Mouse (Mus musculus): Measurements from ENCODE around the gene Ms4a6b.
"Not testable (repeated sequence)": the region's sequence is repeated elsewhere in the genome, so short reads cannot be mapped to it uniquely, and the experiment has no call there.

Ms4a6b gene

DNA sequence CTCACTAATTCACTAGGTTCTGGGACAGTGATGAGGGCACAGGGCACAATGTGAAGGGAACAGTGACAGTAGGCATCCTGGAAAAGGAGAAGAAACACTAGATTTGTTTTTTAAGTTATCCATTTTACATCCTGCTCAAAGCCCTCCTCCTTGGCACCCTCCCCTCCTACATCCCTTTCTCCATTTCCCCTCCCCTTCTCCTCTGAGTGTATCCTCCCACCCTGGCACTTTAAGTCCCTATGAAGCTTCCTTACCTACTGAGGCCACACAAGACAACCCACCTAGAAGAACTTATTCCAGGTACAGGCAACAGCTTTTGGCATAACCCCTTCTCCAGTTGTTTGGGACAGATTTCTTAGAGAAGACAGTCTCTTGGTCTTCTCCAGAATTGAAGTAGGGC is at the start of gene Ms4a6b:
Gene Ms4a6b (plus strand): TSS at position 267 of the 400 bp plus-strand sequence.
- no peak for DNase-seq (ENCODE audit: low spot score)

DNA sequence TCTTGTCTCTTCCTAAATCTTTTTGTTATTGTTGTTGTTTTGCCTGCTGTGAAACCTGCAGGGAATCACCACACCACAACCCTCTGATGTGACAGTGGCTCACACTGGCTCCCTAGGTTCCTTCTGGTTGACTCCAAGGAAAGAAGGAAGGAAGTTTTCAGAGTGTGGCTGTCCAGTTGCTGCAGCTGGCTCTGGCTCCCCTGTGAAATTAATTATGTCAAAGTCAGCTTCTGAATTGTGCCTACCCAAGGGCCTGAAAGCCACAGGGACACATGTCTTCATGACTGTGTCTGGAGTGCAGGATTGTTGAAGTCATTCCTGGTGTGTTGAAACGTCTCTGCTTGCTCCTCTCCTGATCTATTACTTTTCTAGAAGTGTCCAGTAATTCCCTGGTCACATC is 48.0 kb upstream of the Ms4a6b start:
- DNase-seq (ENCODE audit: low spot score) = not testable (repeated sequence)

DNA sequence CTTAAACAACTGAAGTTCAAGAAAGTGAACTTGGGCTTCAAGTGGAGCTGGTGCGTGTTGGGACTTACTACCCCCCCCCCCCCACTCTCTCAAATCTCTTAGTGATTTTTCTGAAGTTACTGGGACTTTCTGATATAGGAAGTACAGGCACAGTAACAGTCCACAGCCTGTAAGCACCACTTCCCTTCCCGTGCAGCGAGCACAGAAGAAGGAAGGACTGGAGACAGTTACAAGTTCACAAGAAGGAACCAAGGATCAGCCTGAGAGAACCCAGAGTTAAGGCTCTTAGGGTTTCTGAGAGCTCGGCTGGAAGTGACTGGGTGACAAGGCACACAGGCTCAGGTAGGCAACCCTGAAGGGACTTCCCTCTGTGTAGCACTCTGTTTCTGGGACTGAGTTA is 47.1 kb upstream of the Ms4a6b start, which contains the start of gene Ms4a6c:
Gene Ms4a6c (plus strand): TSS at position 152 of the 400 bp plus-strand sequence.
- DNase-seq (ENCODE audit: low spot score) = not testable (repeated sequence)

DNA sequence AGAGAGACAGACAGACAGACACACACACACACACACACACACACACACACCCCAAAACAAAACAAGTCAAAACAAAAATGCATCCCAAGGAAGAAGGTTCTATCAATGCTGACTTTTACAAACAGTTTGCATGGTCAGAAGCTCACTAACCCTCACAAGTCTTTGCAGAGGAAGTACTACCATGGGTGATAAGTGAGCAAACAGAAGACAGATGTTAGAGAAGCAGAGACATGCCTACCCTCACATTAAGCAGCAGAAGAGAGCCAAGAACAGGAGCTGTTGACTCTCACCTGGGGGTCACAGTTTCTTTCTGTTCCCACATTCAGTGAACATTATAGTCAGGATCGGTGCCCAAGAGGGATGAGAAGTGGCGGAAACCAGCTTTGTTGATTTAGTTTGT is 36.6 kb upstream of the Ms4a6b start:
- no peak for DNase-seq (ENCODE audit: low spot score)

DNA sequence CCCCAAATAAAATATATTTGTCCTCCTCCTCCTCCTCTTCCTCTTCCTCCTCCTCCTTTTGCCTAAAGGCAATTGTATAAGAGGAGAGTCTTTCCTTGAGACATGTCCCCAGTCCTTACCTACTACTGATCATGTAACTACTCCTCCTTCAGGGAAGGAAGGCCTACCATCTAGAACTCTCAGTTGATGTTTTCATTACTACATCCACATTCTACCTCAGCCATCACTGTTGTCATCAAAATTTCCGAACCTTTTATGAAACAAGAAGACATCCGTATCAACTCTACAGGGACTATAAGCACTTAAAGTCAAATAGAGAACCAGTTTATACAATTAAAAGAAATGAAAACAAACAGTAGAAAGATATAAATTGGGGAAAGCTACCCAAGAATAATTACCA is 33.6 kb upstream of the Ms4a6b start:
- no peak for DNase-seq (ENCODE audit: low spot score)

DNA sequence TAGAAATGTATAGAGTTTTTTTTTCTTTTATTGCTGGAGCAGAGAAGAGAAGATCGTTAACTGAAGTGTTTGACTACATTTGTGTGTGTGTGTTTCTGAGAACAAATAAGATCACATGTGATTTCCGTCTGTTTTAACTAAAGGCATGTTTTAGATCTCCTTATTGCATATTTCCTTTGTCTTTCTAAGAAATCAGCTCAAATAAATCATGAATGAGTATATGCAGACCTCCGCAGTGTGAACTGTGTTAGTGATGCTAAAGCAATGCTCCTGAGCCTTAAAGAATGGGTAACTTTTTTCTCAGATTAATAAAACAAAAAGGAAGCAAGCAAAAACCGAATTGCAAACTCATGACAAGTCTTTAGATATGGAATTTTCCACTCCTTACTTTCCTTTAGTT is 32.4 kb upstream of the Ms4a6b start:
- no peak for DNase-seq (ENCODE audit: low spot score)

DNA sequence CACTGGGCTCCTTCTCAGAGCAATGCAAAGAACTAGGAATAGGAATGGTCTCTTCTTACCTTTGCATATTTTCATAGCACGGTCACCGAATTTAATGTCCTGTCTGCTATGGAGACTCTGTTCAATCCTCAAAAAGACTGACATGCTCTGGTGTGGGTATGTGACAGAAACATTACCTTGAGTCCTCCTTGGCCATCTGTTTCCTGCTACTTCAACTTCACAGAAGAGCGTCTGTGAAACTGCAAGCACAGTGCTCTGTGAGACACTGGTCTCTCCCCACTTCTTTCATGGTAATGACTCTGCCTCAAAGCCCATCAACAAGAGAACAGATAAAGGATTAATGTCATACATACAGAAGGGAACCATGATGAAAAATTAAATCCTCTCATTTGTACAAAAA is 31.9 kb upstream of the Ms4a6b start:
- DNase-seq (ENCODE audit: low spot score) = no peak

DNA sequence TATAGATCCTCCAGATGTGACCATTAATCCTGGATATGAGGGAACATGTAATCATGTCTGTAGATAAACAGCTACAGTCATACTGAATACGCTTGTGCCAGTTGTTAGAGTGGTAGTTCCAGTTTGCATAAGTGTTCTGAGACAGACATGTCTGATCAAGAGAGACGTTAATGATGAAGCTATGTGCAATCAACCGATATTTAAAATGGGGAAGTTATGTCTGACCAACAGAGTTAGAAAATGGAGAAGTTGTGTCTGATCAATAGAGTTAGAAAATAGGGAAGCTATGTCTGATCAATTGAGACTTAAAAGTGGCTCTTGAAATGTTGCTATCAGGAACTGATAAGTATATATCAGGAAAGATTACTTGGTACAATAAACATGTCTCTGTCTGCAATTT is 31.0 kb upstream of the Ms4a6b start:
- no peak for DNase-seq (ENCODE audit: low spot score)

DNA sequence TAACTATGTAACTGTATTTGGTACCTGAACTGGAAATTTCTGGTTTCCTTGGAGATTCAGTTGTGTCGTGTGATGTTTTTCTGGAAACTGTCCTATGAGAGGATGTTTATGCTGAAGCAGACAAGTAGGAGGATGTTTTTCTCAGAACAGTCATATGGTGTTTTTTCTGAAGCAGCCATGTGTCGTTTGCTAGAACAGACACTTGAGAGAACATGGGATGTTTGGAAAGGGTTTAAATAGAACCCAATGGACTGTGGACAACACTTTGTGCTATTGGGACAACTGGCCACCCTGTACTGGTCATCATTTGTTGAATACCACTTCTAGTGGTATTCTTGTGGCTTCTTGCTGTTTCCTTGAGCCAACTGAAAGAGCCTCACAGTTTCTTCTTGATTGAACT is 30.6 kb upstream of the Ms4a6b start, which contains the start of gene Gm8369:
Gene Gm8369 (plus strand): TSS at position 193 of the 400 bp plus-strand sequence.
- no peak for DNase-seq (ENCODE audit: low spot score)

DNA sequence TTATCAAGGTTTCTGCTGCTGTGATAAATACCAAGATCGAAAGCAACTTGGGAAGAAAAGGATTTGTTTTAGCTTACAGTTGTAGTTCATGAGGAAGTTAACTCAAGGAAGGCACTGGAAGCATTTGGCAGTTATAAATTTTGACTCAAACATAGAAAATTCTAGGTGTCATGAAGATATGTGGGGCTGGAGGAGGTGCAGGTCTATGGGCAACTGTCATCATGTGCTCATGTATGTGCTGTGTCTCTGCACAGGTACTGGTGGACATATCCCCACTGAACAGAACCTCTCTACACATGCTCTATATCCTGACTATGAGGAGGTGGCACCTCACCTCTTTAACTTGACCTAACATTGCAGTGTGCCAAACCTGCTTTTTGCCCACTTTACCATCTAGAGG is 29.7 kb upstream of the Ms4a6b start:
- DNase-seq (ENCODE audit: low spot score) = no peak

DNA sequence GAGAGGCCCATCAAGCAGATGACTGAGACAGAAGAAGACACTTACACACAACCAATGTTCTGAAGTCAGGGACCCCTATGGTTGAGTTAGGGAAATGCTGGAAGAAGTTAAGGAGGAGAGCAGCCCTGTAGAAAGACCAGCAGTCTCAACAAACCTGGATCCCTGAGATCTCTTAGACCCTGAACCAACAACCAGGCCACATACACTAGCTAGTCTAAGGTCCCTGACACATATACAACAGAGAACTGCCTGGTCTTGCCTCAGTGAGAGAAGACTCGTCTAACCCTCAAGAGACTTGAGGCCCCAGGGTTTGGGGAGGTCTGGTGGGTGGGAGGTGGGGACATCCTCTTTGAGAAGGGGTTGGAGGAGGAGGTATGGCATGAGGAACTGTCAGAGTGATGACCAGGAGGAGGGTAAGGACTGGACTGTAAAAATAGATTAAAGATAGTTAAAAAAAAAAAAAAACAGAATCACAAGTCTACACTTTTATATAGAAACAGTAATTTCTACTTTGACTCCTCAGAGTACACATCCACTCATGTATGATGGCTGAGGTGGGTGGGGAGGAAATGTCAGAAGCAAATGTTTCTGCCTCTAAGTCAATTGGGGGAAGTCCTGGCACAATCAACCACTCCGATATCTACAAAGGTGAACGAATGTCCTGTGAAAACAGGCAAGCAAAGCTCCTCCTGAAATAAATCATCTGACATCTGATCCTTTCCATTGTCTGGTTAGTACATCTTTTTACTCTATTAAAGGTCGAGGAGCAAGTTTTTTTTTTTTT is 24.7 kb upstream of the Ms4a6b start:
- DNase-seq (ENCODE audit: low spot score) = no peak

DNA sequence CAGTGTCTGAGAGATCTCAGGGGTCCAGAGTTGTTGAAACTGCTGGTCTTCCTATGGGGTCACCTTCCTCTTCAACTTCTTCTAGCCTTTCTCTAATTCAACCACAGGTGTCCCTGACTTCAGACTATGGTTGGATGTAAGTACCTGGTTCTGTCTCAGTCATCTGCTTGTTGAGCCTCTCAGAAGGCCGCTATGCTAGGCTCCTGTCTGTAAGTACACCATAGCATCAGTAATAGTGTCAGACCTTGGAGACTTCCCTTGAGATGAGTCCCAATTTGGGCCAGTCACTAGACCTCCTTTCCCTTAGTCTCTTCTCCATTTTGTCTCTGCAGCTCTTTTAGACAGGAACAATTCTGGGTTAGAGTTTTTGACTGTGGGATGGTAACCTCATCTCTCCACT is 23.6 kb upstream of the Ms4a6b start:
- no peak for DNase-seq (ENCODE audit: low spot score)

DNA sequence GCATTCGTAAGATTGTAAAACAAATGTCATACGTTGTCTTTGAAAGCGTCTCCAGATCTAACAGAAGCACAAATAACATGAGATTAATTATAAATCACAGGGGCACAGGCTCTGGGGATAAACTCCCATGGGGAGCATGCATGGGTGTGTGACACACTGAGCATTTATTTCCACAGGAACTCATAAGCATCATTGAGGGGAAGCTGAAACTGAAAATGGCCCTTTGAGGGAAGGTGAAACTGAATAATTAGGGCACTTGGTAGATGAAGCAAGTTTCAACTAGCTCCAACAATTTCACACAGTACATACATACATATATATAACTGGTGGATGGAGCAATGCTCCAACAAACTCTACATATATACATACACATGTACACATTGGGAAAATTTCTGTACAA is 21.8 kb upstream of the Ms4a6b start:
- DNase-seq (ENCODE audit: low spot score) = no peak

DNA sequence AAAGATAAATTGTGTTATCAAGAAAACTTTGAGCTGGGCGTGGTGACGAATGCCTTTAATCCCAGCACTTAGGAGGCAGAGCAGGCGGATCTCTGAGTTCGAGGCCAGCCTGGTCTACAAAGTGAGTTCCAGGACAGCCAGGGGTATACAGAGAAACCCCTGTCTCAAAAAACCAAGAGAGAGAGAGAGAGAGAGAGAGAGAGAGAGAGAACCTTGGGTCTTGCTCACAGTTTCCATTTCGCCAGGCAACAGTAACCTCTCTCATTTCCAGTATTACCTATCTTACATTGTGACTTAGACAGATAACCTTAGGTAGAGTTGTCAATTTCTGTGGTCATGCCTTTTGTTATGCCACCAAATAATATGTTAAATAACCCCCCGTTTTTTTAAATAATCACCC is 20.0 kb upstream of the Ms4a6b start:
- no peak for DNase-seq (ENCODE audit: low spot score)

DNA sequence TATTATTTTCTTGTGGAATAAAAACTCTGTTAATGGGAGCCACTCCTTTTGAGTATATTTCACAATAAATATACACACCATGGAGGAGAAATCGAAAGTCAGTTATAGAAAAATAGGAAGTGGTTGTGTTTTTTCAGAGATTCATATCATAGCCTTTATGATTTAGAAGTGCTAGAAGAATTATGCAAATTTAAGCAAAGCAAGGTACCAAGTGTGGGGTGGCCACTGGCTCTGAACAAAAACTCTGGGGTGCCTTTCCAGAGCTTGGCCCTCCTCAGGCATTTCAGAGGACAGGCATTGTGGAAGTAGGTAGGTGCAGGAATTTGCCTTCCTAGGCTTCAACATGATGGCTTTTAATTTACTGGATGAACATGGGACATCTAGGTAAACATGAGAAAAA is 19.0 kb upstream of the Ms4a6b start:
- DNase-seq (ENCODE audit: low spot score) = not testable (repeated sequence)

DNA sequence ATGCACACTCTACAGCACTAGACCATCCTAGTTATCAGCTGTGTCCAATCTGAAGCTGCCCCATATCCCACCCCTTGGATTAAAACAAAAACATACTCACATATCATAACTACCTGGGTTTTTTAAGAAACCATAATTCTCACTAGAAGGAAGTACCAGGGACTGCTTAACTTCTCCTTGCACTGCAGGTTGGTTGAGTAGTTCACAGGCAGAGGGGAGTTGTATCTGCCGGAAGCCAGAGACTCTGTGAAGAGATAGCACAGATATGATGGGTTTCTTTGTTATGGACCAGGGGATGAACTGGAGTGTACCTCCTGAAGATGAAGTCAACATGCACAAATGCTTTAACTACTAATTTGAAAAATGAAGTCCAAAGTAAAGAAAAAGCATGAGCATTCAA is 15.5 kb upstream of the Ms4a6b start:
- DNase-seq (ENCODE audit: low spot score) = no peak

DNA sequence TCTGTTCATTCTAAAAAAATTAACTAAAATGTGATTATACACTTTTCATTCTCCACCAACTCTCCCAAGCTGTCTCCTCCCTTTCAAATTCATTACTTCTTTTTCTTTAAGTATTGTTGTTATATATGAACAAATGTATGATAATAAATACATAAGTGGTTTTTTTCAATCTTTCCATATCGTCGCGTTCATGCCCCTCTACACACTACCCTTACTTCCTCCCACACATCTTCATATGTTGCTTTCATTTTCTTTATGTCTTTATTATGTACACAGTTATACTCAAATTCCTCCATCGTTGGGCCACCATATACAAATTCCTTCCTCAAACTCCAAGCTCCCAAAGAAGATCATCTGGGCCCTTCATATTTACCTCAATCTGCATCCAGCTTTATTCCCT is 15.0 kb upstream of the Ms4a6b start:
- no peak for DNase-seq (ENCODE audit: low spot score)

DNA sequence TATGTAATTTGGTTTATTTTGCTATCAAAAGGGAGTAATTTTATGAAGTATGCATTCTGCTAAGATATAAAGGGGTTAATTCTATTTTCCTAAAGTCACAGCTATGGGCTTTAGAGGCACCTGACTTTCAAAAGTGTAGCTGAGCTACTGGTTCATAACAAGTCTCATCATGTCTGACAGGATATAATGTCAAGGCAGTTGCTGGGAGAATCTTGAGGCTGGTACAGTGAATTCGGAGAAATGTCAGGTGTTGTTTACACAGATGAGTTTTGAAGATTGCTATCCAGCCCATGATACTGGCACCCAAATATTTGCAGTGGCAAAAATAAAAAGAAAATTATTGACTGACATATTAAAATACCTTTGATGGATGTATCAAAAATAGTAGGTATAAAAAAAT is 11.5 kb upstream of the Ms4a6b start:
- DNase-seq (ENCODE audit: low spot score) = no peak

DNA sequence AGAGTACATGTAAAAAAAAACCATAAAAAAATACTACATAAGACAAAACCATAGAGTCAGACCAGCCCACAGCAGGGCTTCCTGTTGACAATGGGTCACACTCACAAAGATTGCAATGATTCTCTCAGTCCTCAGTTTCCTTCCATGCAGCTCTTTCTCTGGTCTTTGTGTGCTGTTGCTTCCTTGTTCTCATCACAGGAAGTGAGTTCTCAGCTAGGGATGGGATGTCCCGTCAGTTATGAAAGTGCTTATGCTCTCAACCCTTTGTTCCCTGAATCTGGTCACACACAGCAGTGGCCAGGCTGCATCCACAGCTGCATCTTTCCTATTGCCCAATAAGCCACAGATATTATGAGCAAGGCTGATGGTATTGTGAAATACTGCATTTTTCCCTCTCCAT is 2.9 kb upstream of the Ms4a6b start:
- no peak for DNase-seq (ENCODE audit: low spot score)

DNA sequence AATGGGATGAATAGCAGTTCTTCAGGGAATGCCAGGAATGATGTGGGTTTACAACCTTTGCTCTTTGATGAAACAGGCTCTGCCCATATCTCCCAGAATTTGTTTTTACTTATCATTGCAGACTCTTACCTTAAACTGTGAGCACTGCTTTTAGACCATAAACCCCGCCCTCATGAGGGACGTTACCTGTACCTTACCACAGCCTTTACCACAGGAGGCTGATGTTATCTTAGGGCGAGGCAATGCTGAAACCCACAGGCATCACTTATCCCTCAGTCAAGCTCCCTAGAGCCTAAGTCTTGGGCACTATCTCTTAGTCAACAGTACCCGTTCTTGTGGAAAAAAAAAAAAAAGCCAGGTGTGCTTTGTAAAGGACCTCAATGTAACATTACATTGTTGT is 533 bp downstream of the Ms4a6b start:
- DNase-seq (ENCODE audit: low spot score) = no peak

DNA sequence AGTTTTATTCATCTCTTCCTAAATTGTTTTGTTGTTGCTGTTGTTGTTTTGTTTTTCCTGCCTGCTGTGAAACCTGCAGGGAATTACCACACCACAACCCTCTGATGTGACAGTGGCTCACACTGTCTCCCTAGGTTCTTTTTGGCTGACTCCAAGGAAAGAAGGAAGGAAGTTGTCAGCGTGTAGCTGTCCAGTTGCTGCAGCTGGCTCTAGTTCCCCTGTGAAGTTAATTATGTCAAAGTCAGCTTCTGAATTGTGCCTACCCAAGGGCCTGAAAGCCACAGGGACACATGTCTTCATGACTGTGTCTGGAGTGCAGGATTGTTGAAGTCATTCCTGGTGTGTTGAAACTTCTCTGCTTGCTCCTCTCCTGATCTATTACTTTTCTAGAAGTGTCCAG is 1.1 kb downstream of the Ms4a6b start:
- DNase-seq (ENCODE audit: low spot score) = not testable (repeated sequence)

DNA sequence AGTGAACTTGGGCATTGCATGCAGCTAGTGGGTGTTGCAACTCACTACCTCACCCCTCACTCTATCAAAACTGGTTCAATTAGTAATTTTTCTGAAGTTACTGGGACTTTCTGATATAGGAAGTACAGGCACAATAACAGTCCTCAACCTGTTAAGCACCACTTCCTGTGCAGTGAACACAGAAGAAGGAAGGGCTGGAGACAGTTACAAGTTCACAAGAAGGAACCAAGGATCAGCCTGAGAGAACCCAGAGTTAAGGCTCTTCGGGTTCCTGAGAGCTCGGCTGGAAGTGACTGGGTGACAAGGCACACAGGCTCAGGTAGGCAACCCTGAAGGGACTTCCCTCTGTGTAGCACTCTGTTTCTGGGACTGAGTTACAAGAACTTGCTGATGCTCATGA is 2.0 kb downstream of the Ms4a6b start:
- DNase-seq (ENCODE audit: low spot score) = not testable (repeated sequence)

DNA sequence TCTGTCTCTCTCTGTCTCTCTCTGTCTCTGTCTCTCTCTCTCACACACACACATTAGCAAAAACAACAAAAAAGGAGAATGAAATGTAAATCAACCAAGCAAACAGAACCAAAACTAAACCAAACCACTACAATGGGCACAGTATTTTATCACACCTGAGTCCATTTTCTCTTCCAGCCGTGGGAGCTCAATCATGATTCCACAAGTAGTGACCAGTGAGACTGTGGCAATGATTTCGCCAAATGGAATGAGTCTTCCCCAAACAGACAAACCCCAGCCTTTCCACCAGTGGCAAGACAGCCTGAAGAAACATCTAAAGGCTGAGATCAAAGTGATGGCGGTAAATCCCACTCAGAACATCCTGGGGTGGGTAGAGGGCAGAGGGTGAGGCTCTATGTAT is 3.8 kb downstream of the Ms4a6b start:
- no peak for DNase-seq (ENCODE audit: low spot score)

DNA sequence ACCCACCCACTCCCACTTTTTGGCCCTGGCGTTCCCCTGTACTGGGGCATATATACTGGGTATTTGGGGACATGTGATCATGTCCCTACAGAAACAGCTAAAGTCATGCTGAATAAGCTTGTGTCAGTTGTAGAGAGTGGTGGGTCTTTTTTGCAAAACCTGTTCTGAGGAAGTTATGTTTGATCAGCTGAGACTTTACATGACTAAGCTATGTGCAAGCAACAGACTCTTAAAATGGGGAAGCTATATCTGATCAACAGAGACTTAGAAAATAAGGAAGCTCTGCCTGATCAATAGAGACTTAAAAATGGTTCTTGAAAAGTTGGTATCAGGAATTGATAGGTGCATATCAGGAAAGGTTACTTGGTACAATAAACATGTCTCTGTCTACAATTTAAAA is 17.1 kb downstream of the Ms4a6b start:
- DNase-seq (ENCODE audit: low spot score) = no peak
